Mouse (Mus musculus): ENCODE measurements around the gene Dtx3l.
"Not testable (repeated sequence)": the region's sequence is repeated elsewhere in the genome, so short reads cannot be mapped to it uniquely, and the experiment has no call there.

- not testable (repeated sequence) for TF ChIP-seq CTCF, POLR2A (IDR thresholded peaks at IDR 0.05; ENCODE audit: insufficient read depth, low read depth, low read length)
Observed at GRCm38 (mm10) chr16:35891603-35892002, 47.3 kb downstream of the Dtx3l start.
